Comparison of ENCODE assay signal across 15 mouse cellular contexts in genomic region chr3:145798042-145798441, GRCm38 (mm10). TPM values are rescaled to one million over a fixed set of nuclear protein-coding genes. Genes with fewer than 3 reads are reported as not detected.
DNase-seq lines count a peak whose midpoint lies in the region; ATAC-seq lines count a peak whose summit lies in the region.
"Had no signal": no experiment of that assay in that cellular context is flagged by ENCODE, and none has a peak within 500 bp of the region (broad histone marks: within the 10 kb centered on the region; RNA-seq: fewer than 3 reads in every experiment).

No protein-coding gene starts in this region.

- H3K36me3 ChIP-seq in heart, embryonic 15.5 days: no peaks in the 10 kb centered on the region
- no peaks in the 10 kb centered on the region for H3K36me3 ChIP-seq in lung, embryonic 15.5 days
- no peaks in the 10 kb centered on the region for H3K36me3 ChIP-seq in intestine, embryonic 14.5 days (ENCODE audit: control insufficient read depth, insufficient read depth, low read length)
- no peaks in the 10 kb centered on the region for H3K36me3 ChIP-seq in liver, embryonic 12.5 days

- intact Hi-C loops in heart, postnatal 14 days (cut with DNase I): no loop called here

- no peaks in the 10 kb centered on the region for H3K27me3 ChIP-seq in heart, embryonic 15.5 days
- H3K27me3 ChIP-seq in lung, embryonic 15.5 days: no peaks in the 10 kb centered on the region
- no peaks in the 10 kb centered on the region for H3K27me3 ChIP-seq in intestine, embryonic 14.5 days (replicated peaks; ENCODE audit: control insufficient read depth, insufficient read depth, low read length)
- no peaks in the 10 kb centered on the region for H3K27me3 ChIP-seq in liver, embryonic 12.5 days (replicated peaks)

- H3K4me2 ChIP-seq in heart, embryonic 15.5 days: no peak overlapping the region
- peak overlapping the region; percentile 19; the same call in 1 of the 2 replicates for H3K4me2 ChIP-seq in lung, embryonic 15.5 days
- no peak overlapping the region for H3K4me2 ChIP-seq in intestine, embryonic 14.5 days (ENCODE audit: low read length)
- 0 out of 2 replicates have a peak overlapping the region, but pooled peaks have one; percentile 3 for H3K4me2 ChIP-seq in liver, embryonic 12.5 days

- H3K27ac ChIP-seq in heart, embryonic 15.5 days: peak overlapping the region; percentile 36; the same call in 1 of the 2 replicates
- peak overlapping the region; percentile 73 for H3K27ac ChIP-seq in lung, embryonic 15.5 days
- peak overlapping the region; percentile 14; the same call in 1 of the 2 replicates for H3K27ac ChIP-seq in intestine, embryonic 14.5 days (ENCODE audit: low read depth)
- peak overlapping the region; percentile 69 for H3K27ac ChIP-seq in liver, embryonic 12.5 days
- H3K27ac ChIP-seq: macrophage had no signal

- ATAC-seq in heart, embryonic 15.5 days (replicated peaks; ENCODE audit: insufficient number of reproducible peaks, insufficient read depth, low FRiP score, low read depth): no peak
- ATAC-seq in lung, embryonic 15.5 days (ENCODE audit: borderline replicate concordance, extremely low read depth, low FRiP score, low TSS enrichment): no peak
- ATAC-seq in intestine, embryonic 14.5 days (replicated peaks; ENCODE audit: low FRiP score, low TSS enrichment, low read depth): no peak
- ATAC-seq in liver, embryonic 12.5 days: no peak
- no peak for ATAC-seq in erythroid progenitor cell, adult 5-6 weeks (replicated peaks; ENCODE audit: low FRiP score, poor library complexity, severe bottlenecking)
- ATAC-seq: activated CD4-positive, CD25-positive, alpha-beta regulatory T cell, adult 4 months; CD4-positive, CD25-positive, alpha-beta regulatory T cell, adult 4 months; hindbrain, embryonic 16.5 days had no signal

- no peaks in the 10 kb centered on the region for H3K9me3 ChIP-seq in heart, embryonic 15.5 days (replicated peaks)
- H3K9me3 ChIP-seq in lung, embryonic 15.5 days: no peaks in the 10 kb centered on the region
- H3K9me3 ChIP-seq in intestine, embryonic 14.5 days (ENCODE audit: control insufficient read depth, low read length): no peaks in the 10 kb centered on the region
- no peaks in the 10 kb centered on the region for H3K9me3 ChIP-seq in liver, embryonic 12.5 days (replicated peaks)

- no peak overlapping the region for H3K9ac ChIP-seq in heart, embryonic 15.5 days
- H3K9ac ChIP-seq in lung, embryonic 15.5 days: no peak overlapping the region
- H3K9ac ChIP-seq in intestine, embryonic 14.5 days (ENCODE audit: low read length): no peak overlapping the region
- H3K9ac ChIP-seq in liver, embryonic 12.5 days: no peak overlapping the region

- DNase-seq in heart, postnatal 14 days: no peak
- no peak for DNase-seq in lung, adult 18-20 months
- no peak for DNase-seq in intestine, embryonic 14.5 days (ENCODE audit: low spot score)
- DNase-seq: cerebellum, postnatal 36 days; right cerebral cortex, postnatal 25 days; thymus, postnatal 14 days had no signal

- peaks cover 17% of the 10 kb centered on the region for H3K4me1 ChIP-seq in heart, embryonic 15.5 days (replicated peaks)
- H3K4me1 ChIP-seq in lung, embryonic 15.5 days: peaks cover 43% of the 10 kb centered on the region
- peaks cover 19% of the 10 kb centered on the region for H3K4me1 ChIP-seq in intestine, embryonic 14.5 days (replicated peaks; ENCODE audit: control insufficient read depth, insufficient read depth, low read length)
- H3K4me1 ChIP-seq in liver, embryonic 12.5 days: peaks cover 21% of the 10 kb centered on the region

- 58% methylated on average over 10 of the region's 10 CpGs for WGBS in heart, embryonic 15.5 days
- 41% methylated on average over 10 of the region's 10 CpGs for WGBS in lung, embryonic 15.5 days
- 68% methylated on average over 10 of the region's 10 CpGs for WGBS in intestine, embryonic 14.5 days
- WGBS in liver, embryonic 12.5 days (ENCODE audit: insufficient replicate concordance): 56% methylated on average over 10 of the region's 10 CpGs

- no peak overlapping the region for H3K4me3 ChIP-seq in heart, embryonic 15.5 days
- H3K4me3 ChIP-seq in lung, embryonic 15.5 days: no peak overlapping the region
- no peak overlapping the region for H3K4me3 ChIP-seq in intestine, embryonic 14.5 days (ENCODE audit: low read depth, low read length)
- no peak overlapping the region for H3K4me3 ChIP-seq in liver, embryonic 12.5 days
- H3K4me3 ChIP-seq: myocyte had no signal

RNA-seq across cellular contexts. Expression of gene Ddah1, which starts 39.6 kb away (rescaled TPM):
- polyA plus RNA-seq in heart, embryonic 15.5 days (2015; fragmentation: Nextera tagmentation; extraction: Ambion mirVana): 21.0 and 25.4 TPM in 2 replicates
- 10 to 100 TPM in 1 of 2 experiments, 1 to 10 TPM in 1; 9.2 to 13.4 TPM for total RNA-seq in heart, postnatal 14 days (2021)
- polyA plus RNA-seq in lung, embryonic 15.5 days (2015; fragmentation: Nextera tagmentation; extraction: Ambion mirVana): 27.7 and 30.8 TPM in 2 replicates
- 45.3 and 46.9 TPM in 2 replicates for polyA plus RNA-seq in intestine, embryonic 14.5 days (2014; fragmentation: Nextera tagmentation; extraction: Ambion mirVana)
- 31.9 and 36.4 TPM in 2 replicates for polyA plus RNA-seq in liver, embryonic 12.5 days (2016; fragmentation: Nextera tagmentation; extraction: Ambion mirVana)
- 0.72 TPM in 1 of 2 replicates, not detected in the other for total RNA-seq in erythroid progenitor cell, adult 5-6 weeks (2015; ENCODE audit: low replicate concordance)
- not detected in 2 replicates for total RNA-seq in erythroid progenitor cell, adult 5-6 weeks (2017; ENCODE audit: low replicate concordance)
- polyA plus RNA-seq: activated CD4-positive, CD25-positive, alpha-beta regulatory T cell, adult 4 months had no signal

Comparison
In these comparisons a context has a peak if more than half of its experiments do, and no peak if none do; other contexts are left out.
1. H3K27ac ChIP-seq: peak in every context shown above with its lines; median percentile 73 in lung, embryonic 15.5 days; 69 in liver, embryonic 12.5 days; 36 in heart, embryonic 15.5 days; 14 in intestine, embryonic 14.5 days.
2. H3K4me2 ChIP-seq: peak in lung, embryonic 15.5 days (single experiment) and liver, embryonic 12.5 days (single experiment); none in heart, embryonic 15.5 days (single experiment) and intestine, embryonic 14.5 days (single experiment).